Mouse (Mus musculus) Muller cell, postnatal 12 days (primary cell): ENCODE data around the gene Mcee.

Source experiments
- DNase-seq: peaks from one replicate; pipeline ENCODE4 v3.0.0-alpha.2; 2015; ENCODE audit errors: inconsistent ontology term

Mcee gene

GRCm38 (mm10) chr7:64424861-64425260, 32.5 kb downstream of the Mcee start:
- no peak for DNase-seq

GRCm38 (mm10) chr7:64439595-64440518, 47.5 kb downstream of the Mcee start:
- no peak for DNase-seq

GRCm38 (mm10) chr7:64440519-64440918, 48.1 kb downstream of the Mcee start:
- no peak for DNase-seq

- DNase-seq = peak; percentile 73
Measured at GRCm38 (mm10) chr7:64450631-64451030, 58.2 kb downstream of the Mcee start.

- peak; percentile 20 for DNase-seq
Measured at GRCm38 (mm10) chr7:64451441-64451840, 59.0 kb downstream of the Mcee start.

- no peak for DNase-seq
Measured at GRCm38 (mm10) chr7:64451861-64452382, 59.5 kb downstream of the Mcee start.

- DNase-seq = no peak
Measured at GRCm38 (mm10) chr7:64452471-64453222, 60.2 kb downstream of the Mcee start.

- no peak for DNase-seq
Measured at GRCm38 (mm10) chr7:64456176-64456575, 63.8 kb downstream of the Mcee start.

- no peak for DNase-seq
Measured at GRCm38 (mm10) chr7:64456676-64457075, 64.3 kb downstream of the Mcee start.

- DNase-seq = no peak
Measured at GRCm38 (mm10) chr7:64457811-64458210, 65.4 kb downstream of the Mcee start.
